Mouse (Mus musculus) erythroblast, adult 5-6 weeks (primary cell): ENCODE measurements around the gene Fmo5. TPM values are rescaled to one million over a fixed set of nuclear protein-coding genes. Genes with fewer than 3 reads are reported as not detected.
A peak's percentile ranks its signal among the peaks of the same experiment; 100 is the strongest.

ENCODE experiments used
- ATAC-seq: replicated peaks from 2 replicates; pipeline ENCODE4 v1.8.0; 2016; ENCODE audit warnings: moderate number of reproducible peaks, mild to moderate bottlenecking, moderate TSS enrichment, inconsistent platforms; ENCODE audit not compliant: poor library complexity, low FRiP score, severe bottlenecking
- total RNA-seq, 2 experiments: library from RNA; stranded (forward) in 1 of 2; stranded (reverse) in 1 of 2; fragments of 150-400 nt in 1 of 2; fragments of 200-764, 138-1000 nt in 1 of 2; gene quantifications; 2 replicates each; pipeline versions ENCODE4 v1.2.3 to v1.2.4; 2015 to 2017; ENCODE audit warnings: low replicate concordance in 2 of 2

Fmo5 gene
- total RNA-seq, 2 experiments from 2014 or later = 5.0 to 13.6 TPM

DNA sequence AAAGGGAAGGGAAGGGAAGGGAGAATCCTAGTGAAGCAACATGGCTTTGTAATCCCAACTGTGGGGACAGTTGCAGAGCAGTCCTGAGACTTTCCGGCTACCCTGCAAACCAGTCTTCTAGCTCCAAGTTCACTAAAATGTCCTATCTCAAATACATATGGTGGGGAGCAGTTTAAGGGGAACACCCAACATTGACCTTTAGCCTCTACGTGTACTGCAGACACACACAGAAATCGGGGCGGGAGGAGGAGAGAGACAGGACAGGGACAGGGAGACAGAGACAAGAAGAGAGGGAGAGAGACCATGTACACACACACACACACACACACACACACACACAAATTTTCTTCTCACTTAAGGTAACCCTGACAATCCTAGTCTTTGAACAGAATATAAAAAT is 1.3 kb downstream of the Fmo5 start:
- no peak for ATAC-seq

DNA sequence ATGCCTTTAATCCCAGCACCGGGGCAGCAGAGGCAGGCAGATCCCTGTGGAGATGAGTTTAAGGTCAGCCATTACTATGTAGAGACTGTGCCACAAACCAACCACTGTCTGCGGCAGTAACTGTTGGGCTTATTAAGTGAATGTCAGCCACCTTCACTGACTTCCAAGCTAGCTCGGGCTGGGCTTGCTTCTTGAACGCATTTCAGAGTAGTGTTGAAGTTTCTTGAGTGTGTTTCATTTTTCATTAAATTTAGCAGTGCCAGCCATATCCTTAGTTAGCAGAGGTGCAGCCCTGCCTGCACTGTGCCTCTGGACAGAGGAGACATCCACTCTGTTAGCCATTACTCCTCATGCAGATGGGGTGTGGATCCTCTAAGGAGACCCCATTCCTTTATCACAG is 2.1 kb downstream of the Fmo5 start:
- no peak for ATAC-seq

DNA sequence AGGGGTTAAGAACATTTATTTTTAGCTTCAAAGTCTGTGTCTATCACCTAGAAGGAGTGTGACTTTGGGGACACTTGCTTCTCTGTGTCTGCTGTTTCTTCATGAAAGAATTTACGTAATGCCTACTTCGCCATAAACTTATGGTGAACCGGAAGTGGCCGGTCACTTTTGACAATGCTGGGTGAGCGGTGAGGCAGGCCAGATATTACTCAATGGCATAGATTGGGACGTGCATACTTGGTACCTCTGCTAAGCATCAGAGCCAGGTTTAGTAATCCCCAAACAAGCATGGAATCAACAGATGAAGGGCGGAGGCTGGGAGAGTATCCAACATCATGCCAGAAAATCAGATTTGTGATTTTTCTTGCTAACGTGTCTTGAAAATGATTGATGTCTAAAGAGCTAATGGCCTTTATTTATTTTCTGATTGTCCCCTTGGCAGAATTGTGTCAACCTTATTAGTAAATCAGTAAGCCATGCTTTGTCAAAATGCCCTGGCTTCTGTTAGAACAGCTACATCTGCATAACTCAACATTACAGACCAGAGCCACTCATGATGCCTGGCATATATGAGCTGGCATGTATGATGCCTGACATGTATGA is 2.8 kb downstream of the Fmo5 start:
- ATAC-seq = no peak

DNA sequence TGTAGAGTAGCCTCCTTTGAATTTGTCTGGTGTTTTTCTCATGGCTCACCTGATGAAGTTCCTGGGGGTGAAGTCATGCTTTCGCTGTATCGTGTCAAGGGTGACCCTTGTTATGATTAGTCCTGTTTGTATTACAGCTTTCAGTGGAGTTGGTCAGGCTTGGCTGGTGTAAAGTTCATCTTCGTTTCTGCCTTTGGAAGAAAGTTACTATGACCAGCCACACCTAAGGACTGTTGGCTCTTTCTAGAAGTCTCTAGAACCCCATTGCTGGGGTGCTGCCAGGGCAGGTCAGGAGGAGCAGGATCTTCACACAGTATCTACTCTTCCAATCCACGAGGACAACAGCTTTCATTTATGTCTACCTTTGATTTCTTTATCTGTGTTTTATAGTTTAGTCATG is 4.9 kb downstream of the Fmo5 start:
- ATAC-seq = no peak

DNA sequence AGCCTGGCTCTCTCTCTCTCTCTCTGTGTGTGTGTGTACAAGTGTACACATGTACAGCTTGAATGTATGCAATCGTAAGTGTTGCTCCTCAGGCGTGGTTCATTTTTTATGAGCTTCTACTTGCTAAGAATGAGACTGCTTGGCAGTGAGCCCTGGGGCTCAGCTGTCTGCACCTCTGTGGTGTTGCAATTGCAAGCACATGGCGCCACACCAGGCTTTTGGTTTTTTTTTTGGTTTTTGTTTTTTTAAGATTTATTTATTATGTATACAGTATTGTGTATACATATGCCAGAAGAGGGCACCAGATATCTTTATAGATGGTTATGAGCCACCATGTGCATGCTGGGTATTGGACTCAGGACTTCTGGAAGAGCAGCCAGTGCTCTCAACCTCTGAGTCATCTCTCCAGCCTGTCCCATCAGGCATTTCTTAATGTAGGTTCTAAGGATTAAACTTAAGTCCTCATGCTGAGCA is 5.7 kb downstream of the Fmo5 start:
- no peak for ATAC-seq

DNA sequence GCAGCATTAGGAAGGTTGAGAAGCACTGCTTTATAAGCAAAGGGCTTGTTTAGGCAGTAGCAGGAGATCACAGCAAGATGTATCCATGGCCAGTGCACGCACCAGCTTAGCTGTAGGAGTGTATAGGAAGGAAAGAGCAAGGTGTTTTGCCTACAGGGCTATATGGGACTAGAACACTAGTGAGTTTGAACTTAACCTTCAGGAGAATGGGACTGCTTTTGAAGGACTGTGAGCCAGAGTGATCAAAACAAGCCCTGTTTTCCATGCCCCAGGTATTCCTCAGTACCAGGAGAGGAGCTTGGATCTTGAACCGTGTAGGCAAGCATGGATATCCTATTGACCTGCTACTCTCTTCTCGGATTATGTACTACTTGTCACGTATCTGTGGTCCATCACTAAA is 12.8 kb downstream of the Fmo5 start:
- no peak for ATAC-seq

DNA sequence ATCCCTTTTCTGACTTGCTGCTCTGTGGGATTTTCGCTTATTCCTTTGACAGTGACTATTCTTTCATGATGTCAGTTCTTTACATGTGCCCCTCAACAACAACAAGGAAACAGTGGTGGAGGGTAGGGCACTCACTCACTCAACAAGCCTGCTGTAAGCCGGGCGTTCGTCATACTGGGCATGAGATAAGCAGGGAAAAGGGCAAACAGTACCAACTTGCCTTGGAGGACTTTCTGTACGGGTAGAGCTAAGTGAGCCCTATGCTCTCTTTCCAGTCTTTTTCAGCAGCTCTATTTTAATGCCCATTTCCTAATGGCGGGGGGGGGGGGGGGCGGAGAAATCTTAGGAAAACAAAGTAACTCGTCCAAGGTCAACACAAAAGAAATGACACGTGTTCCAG is 13.4 kb downstream of the Fmo5 start:
- ATAC-seq = no peak

DNA sequence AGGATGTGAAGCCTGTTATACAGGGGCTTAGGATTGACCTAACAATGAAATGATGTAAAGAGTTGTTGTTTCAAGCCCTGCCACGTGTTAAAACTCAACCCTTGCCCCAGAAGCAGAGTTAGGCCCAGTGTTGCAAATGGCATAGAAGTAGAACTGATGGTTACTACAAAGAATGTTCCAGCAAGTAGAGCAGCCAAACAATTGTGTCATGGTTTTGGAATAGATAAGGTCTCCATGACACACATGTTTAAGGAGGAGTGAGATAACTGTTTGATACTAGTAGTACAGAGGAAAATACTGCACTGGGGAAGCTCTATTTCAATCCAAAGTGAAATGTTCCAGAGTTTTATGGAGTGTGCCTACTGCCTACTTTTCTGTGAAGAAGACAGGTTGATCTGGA is 19.9 kb downstream of the Fmo5 start:
- no peak for ATAC-seq

DNA sequence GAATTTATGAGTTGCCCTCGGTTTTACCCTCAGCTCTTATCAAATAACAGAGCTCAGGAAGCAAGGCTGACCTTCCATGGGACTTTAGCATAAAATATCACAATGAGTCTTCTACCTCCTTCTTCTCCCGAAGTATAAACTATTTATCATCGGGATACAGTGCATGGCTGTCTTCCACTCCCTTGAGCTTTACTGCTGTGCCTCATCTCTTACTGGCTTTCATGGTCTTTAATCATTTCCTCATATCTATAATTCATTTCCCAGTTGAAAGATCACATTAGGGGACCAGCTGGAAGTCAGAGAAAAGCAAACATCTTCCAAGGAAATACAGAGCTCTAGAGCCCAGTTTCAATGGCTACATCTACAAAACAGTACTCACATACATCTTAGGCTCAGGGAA is 20.4 kb downstream of the Fmo5 start:
- no peak for ATAC-seq

DNA sequence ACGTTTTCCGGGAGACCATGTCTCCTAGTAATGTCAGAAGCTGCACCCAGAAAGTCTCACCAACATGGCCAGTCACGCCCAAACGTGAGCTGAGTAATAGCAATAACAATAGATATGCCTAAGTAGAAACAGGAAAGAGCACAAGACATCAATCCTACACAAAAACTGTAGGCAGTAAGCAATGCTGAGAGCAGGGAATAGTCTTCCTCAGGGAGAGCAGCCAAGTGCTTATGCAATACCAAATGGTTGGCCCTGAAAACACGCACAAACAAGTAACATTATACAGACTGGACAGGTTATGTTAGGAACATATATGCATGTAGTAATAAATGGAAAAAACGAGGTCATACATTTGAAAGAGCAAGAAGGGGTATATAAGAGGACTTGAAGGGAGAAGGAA is 20.9 kb downstream of the Fmo5 start:
- ATAC-seq = no peak

DNA sequence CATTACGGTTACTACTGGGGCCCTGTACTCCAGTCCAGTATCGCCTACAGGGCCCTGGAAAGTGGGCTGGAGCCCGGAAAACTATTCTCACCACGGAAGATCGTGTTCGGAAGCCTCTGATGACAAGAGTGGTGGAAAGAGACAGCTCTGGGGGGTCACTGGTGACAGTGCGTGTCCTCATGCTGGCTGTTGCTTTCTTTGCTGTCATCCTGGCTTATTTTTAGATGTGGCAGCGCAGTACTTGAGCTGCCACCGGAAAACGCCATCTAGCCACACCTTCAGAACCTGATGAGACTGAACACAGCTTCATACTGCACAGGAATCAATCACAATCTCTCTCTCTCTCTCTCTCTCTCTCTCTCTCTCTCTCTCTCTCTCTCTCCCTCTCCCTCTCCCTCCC is 23.0 kb downstream of the Fmo5 start:
- ATAC-seq = no peak

DNA sequence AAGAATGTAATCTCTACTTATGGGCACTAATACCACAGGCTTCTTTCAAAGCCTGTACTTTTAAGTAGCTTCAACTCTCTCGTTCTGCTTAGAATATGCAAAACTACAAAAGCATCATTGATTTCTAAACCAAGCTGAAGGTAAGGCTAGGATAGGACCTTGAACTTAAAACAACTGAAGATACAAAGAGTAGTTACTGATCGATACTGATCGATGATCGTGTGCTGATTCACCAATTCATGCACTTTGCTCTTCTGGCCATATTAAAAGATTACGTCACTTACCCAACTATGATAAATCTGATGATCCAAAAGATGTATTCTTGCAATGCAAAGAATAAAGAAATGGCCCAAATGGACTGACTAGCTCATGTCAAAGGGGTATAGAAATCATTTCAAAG is 25.2 kb downstream of the Fmo5 start:
- no peak for ATAC-seq

DNA sequence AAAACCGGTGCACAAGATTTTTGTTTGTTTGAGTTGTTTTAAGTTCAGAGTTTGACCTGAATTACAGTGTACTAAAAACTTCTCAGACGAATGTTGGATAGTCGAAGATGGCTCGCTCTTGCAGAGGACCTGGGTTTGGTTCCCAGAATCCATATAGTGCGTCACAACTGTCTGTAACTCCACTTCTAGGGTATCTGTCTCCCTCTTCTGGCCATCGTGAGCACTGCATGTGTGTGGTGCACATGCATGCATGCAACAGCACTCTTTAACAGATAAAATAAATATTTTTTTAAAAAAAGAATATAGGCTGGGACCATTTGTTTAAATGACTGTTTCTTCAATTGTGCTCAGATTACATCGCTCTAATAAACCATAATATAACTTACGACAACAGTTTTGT is 26.3 kb downstream of the Fmo5 start:
- ATAC-seq = no peak

DNA sequence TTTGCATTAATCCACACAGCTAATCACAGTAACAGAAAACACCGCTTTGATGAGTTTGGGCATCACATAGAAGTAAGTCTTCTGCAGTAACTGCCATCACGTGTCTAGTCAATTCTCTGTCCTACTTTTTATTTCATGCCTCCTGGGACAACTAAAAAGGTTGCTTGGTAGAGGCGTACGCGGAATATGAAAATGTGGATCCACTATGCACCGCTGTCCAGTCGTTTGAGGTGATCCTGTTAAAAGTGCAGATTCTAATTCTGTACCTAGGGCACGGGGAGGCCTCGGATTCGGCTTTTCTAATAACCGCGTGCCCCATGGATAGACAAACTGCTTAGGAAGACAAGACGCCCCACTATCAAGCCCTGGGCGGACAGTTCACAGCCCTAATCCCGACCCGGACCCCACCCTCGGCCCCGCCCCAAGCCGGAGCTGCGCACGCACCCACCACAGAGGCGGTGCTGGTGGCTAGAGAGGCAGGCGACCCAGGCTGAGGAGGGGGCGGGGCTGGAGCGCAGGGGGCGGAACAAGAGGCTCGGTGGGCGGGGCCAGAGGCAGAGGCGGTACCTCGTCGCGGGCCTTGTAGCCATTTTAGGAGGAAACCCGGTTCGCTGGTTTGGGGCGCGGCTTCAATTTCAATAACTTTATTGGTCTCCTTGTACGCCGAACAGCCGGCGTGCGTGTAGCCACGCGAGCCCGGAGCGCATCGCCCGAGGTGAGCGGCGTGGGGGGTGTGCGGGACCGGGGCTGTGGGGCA is 29.2 kb downstream of the Fmo5 start, which contains the start of gene Prkab2:
Gene Prkab2, plus strand, starts transcription at position 539 of the 757 bp plus-strand sequence.
- peak; percentile 95 for ATAC-seq

DNA sequence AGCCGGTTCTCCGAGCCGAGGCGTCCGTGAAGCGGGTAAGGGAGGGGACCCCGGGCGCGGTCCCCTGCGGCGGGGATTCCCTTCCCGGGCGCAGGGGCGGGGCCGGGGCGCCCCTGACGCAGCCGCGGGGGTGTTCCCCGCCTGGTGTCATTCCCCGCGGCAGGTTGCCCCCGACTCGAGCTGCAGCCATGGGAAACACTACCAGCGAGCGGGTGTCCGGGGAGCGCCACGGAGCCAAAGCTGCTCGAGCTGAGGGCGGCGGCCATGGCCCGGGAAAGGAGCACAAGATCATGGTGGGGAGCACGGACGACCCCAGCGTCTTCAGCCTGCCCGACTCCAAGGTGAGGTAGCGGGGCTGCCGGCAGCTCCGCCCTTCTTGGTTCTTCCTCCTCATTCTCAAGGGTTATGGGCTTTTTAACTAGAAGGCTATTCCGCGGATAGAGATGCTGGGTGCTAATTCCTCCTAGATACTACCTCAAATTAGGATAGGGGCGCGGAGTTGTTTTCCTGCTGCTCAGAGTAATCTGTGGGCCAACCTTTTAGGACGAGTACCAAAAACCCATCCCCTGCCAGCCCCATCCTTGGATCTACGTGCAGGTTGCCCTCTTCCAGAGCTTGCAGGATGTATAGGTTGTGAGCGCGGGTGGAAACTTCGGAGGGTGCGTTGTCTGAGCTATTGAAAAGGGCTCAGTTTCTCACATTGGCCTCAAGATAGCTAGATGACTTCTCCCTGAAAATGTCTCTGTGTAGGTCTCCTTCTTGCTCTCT is 30.0 kb downstream of the Fmo5 start:
- ATAC-seq = peak; percentile 9; the same call in 1 of the 2 replicates

DNA sequence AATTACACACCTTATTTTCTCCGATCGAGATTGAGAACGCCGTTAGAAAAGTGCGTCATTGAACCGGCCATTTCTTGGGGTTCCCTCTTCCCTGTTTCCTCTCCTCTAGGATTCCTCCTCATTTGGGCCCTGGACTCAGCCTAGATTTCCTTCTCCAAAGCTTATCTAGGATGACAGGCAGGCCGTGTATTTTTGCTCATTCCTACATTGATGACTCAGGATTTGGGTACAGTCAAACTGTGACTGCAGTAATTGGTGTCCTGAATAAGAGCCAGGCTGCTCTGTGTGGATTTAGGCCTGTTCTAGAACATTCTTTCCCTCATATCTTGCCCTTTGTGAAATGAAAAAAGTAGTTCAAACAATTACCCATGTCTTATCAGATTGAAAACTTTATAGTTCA is 31.1 kb downstream of the Fmo5 start:
- ATAC-seq = no peak

DNA sequence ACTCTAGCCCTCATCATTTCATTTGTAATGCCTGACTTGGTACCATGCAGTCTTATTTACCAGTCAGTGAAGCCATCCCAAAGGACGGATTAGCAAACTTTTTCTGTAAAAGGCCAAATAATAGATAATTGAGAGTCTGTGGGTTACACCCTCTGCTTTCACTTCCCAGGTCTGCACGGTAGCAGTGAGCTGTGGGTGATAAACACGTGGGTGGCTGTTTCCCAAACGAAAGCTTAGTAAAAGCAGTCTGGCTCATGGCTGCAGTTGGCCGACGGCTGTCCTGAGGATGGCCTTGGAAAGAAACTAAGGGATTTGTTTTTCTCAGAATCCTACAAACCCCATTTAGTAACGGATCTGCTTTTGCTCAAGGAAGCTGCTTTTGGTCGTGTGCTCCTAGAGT is 32.6 kb downstream of the Fmo5 start:
- ATAC-seq = no peak

DNA sequence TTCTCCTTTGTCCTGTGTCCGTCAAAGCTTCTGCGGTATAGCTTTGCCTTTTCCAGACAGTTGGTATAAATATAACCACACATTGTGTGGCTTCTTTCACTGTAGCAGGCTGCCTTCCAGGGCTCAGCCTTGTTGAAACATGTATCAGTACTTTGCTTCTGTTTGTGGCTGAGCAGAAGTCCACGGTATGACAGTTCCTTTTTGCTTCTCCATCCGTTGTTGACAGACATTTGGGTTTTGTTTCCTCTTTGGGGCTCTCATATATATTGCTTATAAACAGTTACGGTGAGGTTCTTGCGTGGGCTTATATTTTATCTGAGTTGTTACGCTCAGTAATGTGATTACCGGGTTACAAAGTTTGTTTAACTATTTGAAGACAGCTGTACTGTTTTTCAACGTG is 36.9 kb downstream of the Fmo5 start:
- no peak for ATAC-seq

DNA sequence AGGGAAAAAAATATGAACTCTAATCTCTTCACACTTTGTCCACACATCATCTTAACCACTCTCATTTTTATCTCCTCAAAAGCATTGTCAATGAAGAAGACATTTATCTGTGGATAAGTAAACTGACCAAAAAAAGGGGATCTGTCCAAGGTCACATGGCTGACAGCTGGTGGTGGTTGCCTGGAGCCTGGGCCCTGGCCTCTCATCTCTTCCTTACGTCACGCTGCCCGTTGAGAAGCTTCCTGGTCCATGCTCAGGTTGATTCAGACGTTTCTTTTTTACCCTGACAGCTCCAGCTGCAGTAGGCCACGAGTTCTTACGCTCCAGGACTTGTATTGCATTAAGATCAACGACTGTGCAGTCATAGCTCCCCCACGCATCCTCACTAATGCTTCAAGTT is 37.5 kb downstream of the Fmo5 start:
- ATAC-seq = no peak

DNA sequence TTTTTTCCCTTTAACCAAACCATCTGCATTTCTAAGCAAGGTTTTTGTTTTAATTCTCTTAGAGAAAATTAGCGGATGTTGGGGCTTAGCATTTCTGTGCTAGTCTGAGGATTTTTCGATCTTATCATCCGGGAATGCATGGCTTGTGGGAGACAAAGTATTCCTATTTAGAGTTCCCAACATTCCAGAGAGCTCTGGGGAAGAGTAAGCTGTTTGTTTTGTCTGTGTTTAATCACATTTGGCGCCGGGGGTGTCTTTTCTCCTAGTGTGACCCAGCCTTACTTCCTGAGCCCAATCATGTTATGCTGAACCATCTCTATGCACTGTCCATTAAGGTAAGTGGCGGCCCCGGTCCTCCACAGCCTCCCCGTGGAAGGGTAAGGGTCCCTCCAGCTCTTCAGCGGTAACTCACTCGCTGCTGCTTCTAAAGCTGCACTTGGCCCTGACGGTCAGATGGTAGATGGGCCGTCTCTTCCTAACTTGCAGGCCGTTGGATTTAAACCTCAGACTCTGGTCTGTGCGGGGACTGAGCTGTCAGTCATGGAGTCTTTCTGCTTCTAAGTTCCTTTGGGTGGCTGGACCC is 38.6 kb downstream of the Fmo5 start:
- no peak for ATAC-seq
